Mouse (Mus musculus) heart, embryonic 11.5 days (tissue): Measurements from ENCODE around the gene Acyp2. TPM values are rescaled to one million over a fixed set of nuclear protein-coding genes. Genes with fewer than 3 reads are reported as not detected.
"Not testable (repeated sequence)": the region's sequence is repeated elsewhere in the genome, so short reads cannot be mapped to it uniquely, and the experiment has no call there.

Experiments used
- ATAC-seq: fragments of 200-750 bp; cut with Nextera tagmentation; replicated peaks from 2 replicates; pipeline ENCODE4 v1.8.0; 2017; ENCODE audit warnings: moderate library complexity; ENCODE audit not compliant: insufficient number of reproducible peaks, low FRiP score, low TSS enrichment
- H3K27ac ChIP-seq: fragments of 300-500 bp; sonication (generic); 2 replicates; pipeline ENCODE4 v1.5.1; 2014; ENCODE audit warnings: mild to moderate bottlenecking, low read depth, low read length
- H3K27me3 ChIP-seq: fragments of 300-500 bp; sonication (generic); 2 replicates; pipeline ENCODE4 v1.6.1; 2014; ENCODE audit warnings: mild to moderate bottlenecking, low read length, mixed read lengths; ENCODE audit not compliant: control insufficient read depth, insufficient read depth
- H3K36me3 ChIP-seq: fragments of 300-500 bp; sonication (generic); 2 replicates; pipeline ENCODE4 v1.6.1; 2014; ENCODE audit warnings: mild to moderate bottlenecking, low read length, moderate library complexity, mixed read lengths; ENCODE audit not compliant: control insufficient read depth, insufficient read depth
- H3K4me1 ChIP-seq: fragments of 300-500 bp; sonication (generic); 2 replicates; pipeline ENCODE4 v1.6.1; 2014; ENCODE audit warnings: low read length; ENCODE audit not compliant: control insufficient read depth, insufficient read depth
- H3K4me2 ChIP-seq: fragments of 300-500 bp; sonication (generic); 2 replicates; pipeline ENCODE4 v1.6.1; 2014; ENCODE audit warnings: mild to moderate bottlenecking, moderate library complexity
- H3K4me3 ChIP-seq: fragments of 300-500 bp; sonication (generic); 2 replicates; pipeline ENCODE4 v1.5.1; 2014; ENCODE audit warnings: low read depth, low read length
- H3K9ac ChIP-seq: fragments of 300-500 bp; sonication (generic); 2 replicates; pipeline ENCODE4 v1.6.1; 2014; ENCODE audit warnings: mild to moderate bottlenecking, low read depth, low read length, moderate library complexity
- H3K9me3 ChIP-seq: fragments of 300-500 bp; sonication (generic); replicated peaks from 2 replicates; pipeline ENCODE4 v1.6.1; 2016; ENCODE audit warnings: low read length; ENCODE audit not compliant: control insufficient read depth
- WGBS: fragments of 180-500 bp; shearing (Covaris S2); extraction: QIAGEN DNeasy Blood & Tissue Kit; methylation state at CpG from one replicate; pipeline ENCODE4 v1.1.7; 2014; ENCODE audit not compliant: insufficient replicate concordance; 5-methylcytosine and 5-hydroxymethylcytosine counted together
- polyA plus RNA-seq: library from polyadenylated mRNA; unstranded; fragments of >200 nt; fragmentation: Nextera tagmentation; extraction: Ambion mirVana; gene quantifications from 2 replicates; pipeline ENCODE4 v1.2.1, GENCODE M21; 2014

Acyp2 gene
- polyA plus RNA-seq, 1 experiment from 2014 or later: 25.0 TPM

DNA sequence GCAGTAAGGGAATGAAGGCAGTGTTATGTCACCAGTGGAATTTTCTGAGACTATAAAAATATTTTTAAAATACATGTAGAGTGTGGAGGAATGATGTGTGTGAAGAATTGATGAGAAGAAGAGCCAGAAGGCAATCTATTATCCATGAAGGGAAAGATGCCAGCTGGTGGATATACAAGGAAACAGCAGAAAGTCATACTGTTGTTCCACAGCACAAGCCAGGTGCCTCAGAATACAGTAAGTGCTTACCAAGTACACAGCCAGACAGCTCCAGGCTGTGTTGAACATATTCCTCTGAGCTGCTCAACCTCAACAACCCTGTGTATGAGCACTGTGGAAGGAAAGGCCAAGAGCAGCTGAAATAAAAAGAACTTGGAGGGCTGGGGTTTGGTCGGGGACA lies 13.7 kb downstream of the Acyp2 start:
- Histone ChIP-seq H3K4me1 (no peaks in the 10 kb centered on the region), H3K27me3 (no peaks in the 10 kb centered on the region), H3K9ac (no peak overlapping the region), H3K4me3 (no peak overlapping the region), H3K36me3 (no peaks in the 10 kb centered on the region), H3K4me2 (no peak overlapping the region), H3K27ac (no peak overlapping the region), H3K9me3 (no peaks in the 10 kb centered on the region)
- ATAC-seq: no peak
- 76% methylated on average over 1 of the region's 1 CpGs for WGBS

DNA sequence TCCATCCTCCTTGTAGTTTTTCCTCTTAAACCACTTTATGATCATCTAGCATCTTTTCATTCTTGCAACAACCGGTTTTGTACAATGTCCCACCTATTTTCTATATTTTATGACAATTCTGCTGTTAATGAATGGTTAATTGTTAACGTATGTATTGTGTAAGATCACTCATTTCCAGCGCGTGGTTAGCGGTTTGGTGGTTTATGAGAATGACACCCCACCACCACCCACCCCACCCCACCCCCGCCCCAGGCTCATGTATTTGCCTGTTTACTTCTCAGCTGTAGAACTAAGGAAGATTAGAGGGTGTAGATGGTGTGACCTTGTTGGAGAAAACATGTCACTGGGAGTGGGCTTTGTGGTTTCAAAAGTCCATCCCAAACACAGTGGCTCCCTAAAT lies 18.9 kb downstream of the Acyp2 start:
- H3K27ac ChIP-seq: no peak overlapping the region
- H3K36me3 ChIP-seq: no peaks in the 10 kb centered on the region
- H3K4me3 ChIP-seq: no peak overlapping the region
- no peak overlapping the region for H3K4me2 ChIP-seq
- ATAC-seq: no peak
- no peaks in the 10 kb centered on the region for H3K9me3 ChIP-seq
- no peak overlapping the region for H3K9ac ChIP-seq
- no peaks in the 10 kb centered on the region for H3K27me3 ChIP-seq
- no peaks in the 10 kb centered on the region for H3K4me1 ChIP-seq
- 83% methylated on average over 6 of the region's 6 CpGs for WGBS

DNA sequence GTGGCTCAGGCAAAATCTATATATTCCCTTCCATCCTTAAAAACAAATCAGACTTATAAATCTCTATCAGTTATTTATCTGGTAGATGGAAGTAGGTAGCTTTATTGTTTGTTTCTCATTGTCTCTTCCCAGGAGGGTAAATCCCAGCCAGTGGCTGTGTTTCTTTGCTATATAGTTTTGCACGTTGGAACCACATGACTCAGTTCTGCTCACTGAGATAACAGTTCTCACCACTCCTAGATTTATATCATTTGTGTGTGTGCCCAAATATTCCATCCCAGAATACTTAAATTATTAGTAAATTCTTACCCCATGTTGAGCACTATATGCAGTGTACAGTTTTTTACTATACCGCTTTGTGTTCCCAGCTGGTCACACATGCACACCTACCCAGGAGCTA lies 26.2 kb downstream of the Acyp2 start:
- Histone ChIP-seq H3K4me3 (no peak overlapping the region), H3K9ac (no peak overlapping the region), H3K4me2 (no peak overlapping the region), H3K9me3 (no peaks in the 10 kb centered on the region), H3K27me3 (no peaks in the 10 kb centered on the region), H3K4me1 (no peaks in the 10 kb centered on the region), H3K36me3 (no peaks in the 10 kb centered on the region), H3K27ac (no peak overlapping the region)
- ATAC-seq: no peak
- 67% methylated on average over 2 of the region's 2 CpGs for WGBS

DNA sequence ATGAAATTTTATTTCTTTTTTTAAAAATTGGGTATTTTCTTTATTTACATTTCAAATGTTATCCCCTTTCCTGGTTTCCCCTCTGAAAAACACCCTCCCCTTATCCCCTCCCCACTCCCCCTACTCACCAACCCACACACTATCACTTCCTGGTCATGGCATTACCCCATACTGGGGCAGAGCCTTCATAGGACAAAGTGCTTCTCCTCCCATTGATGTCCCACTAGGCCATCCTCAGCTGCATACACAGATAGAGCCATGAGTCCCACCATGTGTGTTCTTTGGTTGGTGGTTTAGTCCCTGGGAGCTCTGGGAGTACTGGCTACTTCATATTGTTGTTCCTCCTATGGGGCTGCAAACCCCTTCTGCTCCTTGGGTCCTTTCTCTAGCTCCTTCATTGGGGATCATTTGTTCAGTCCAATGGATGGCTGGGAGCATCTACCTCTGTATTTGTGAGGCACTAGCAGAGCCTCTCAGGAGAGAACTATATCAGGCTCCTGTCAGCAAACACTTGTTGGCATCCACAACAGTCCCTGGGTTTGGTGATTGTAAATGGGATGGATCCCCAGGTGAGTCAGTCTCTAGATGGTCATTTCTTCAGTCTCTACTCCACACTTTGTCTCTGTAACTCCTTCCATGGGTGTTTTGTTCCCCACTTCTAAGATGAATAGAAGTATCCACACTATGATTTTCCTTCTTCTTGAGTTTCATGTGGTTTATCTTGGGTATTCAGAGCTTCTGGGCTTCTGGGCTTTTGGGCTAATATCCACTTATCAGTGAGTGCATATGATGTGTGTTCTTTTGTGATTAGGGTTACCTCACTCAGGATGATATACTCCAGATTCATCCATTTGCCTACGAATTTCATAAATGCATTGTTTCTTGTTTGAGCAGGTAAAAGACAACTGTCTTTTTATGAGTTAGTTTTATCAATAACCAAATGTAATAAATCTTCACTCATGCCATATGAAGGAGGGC lies 27.7 kb downstream of the Acyp2 start:
- H3K4me1 ChIP-seq, H3K4me3 ChIP-seq, H3K27me3 ChIP-seq, H3K4me2 ChIP-seq, ATAC-seq, H3K27ac ChIP-seq, H3K36me3 ChIP-seq, H3K9ac ChIP-seq, H3K9me3 ChIP-seq: not testable (repeated sequence)
- WGBS: 80% methylated on average over 1 of the region's 1 CpGs

DNA sequence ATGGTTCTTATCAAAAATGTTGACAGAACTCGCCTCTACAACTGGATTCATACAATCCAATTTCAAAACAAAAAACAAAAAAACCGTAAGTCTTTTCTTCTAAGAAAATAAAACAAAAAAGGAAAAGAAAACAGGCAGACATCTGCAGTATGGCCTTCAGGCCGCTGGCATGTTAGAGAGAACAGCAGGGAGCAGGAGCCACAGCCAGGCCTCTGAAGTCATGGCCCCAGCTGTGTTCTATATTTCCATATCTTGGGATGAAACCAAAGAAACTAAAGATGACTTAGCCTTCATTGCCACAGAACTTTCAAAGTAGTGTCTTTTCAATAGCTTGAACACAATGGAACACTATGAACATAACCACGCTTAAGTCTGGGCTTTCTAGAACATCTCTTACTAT lies 31.2 kb downstream of the Acyp2 start:
- Histone ChIP-seq H3K36me3 (no peaks in the 10 kb centered on the region), H3K27ac (no peak overlapping the region), H3K4me2 (no peak overlapping the region), H3K4me1 (no peaks in the 10 kb centered on the region), H3K9me3 (no peaks in the 10 kb centered on the region), H3K4me3 (no peak overlapping the region), H3K27me3 (no peaks in the 10 kb centered on the region), H3K9ac (no peak overlapping the region)
- ATAC-seq: no peak
- WGBS: 72% methylated on average over 4 of the region's 4 CpGs

DNA sequence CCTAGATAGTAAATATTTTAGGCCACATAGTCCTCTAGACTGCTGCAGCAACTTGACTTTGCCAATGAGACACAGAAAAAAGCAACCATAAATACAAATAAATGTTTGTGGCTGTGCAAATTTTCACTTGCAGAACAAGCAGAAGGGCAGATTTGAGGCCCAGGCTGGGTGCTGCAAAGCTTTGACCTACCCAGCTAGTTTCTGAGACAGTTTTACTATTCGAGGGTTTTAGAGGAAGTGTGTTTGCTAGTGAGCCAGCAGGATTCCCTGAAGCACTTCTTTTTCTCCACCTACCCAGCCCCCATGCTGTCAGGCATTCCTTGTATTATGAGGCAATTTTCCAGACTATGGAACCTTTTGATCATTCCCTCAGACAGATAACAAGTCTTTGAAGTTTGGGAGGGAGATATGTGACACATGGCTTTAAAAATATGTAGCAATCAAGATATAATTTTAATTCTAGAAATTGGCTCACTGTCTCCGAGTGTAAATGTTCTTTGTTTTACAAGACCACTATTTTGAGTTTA lies 31.8 kb downstream of the Acyp2 start:
- no peak overlapping the region for H3K4me3 ChIP-seq
- no peak overlapping the region for H3K9ac ChIP-seq
- H3K27ac ChIP-seq: no peak overlapping the region
- WGBS: 35% methylated on average over 2 of the region's 2 CpGs
- no peaks in the 10 kb centered on the region for H3K36me3 ChIP-seq
- no peak overlapping the region for H3K4me2 ChIP-seq
- no peak for ATAC-seq
- no peaks in the 10 kb centered on the region for H3K27me3 ChIP-seq
- H3K4me1 ChIP-seq: no peaks in the 10 kb centered on the region
- H3K9me3 ChIP-seq: no peaks in the 10 kb centered on the region

DNA sequence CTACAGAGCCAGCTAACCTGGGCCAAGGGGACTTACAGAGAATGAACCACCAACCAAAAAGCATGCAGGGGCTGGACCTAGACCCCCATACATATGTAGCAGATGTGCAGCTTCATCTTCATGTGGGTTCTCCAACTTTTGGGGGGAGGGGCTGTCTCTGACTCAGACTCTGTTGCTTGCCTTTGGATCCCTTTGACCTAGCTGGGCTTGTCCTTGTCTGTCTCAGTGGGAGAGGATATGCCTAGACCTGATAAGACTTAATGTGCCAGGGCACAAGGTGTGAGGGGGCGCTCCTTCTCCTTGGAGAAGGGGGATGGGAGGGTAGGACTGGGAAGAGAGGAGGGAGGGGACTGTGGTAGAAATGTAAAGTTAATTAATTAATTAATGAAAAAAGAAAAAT lies 33.4 kb downstream of the Acyp2 start:
- H3K4me3 ChIP-seq: no peak overlapping the region
- H3K36me3 ChIP-seq: no peaks in the 10 kb centered on the region
- ATAC-seq: no peak
- no peaks in the 10 kb centered on the region for H3K4me1 ChIP-seq
- H3K4me2 ChIP-seq: no peak overlapping the region
- no peaks in the 10 kb centered on the region for H3K27me3 ChIP-seq
- 37% methylated on average over 1 of the region's 1 CpGs for WGBS
- no peak overlapping the region for H3K27ac ChIP-seq
- no peak overlapping the region for H3K9ac ChIP-seq
- H3K9me3 ChIP-seq: no peaks in the 10 kb centered on the region

DNA sequence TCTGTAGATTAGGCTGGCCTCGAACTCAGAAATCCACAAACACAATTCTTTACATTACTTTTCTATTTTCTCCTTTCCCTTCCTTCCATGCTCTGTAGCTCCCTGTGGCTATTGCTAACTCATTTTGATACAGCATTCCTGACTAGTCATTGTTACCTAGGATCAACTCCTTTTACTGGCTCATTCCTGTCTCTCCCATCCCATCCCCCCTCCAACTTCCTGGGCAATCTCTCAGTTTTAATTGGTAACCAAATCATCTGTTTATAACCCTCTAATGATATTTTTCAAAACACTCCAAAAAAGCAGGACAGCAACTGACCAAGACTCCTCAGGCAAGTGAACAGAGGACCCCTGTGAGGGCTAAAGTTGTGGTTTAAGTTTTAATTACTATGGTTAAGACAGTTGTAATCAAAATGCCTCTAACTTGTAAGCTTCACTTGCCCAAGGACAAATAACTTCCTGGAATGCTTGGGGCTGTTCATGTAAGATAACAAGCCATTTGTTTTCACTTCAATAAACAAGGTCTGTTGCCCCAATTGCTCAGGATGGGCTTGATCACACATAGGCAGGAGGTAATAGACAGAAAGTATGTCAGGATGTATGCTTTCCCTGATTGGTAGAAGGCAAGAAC lies 35.4 kb downstream of the Acyp2 start:
- H3K27ac ChIP-seq: no peak overlapping the region
- ATAC-seq: no peak
- 63% methylated on average over 1 of the region's 1 CpGs for WGBS

More for the DNA sequence above, 35.4 kb downstream of the Acyp2 start:
- Histone ChIP-seq H3K4me3 (no peak overlapping the region), H3K9me3 (no peaks in the 10 kb centered on the region), H3K9ac (no peak overlapping the region), H3K27me3 (no peaks in the 10 kb centered on the region), H3K36me3 (no peaks in the 10 kb centered on the region), H3K4me1 (no peaks in the 10 kb centered on the region), H3K4me2 (no peak overlapping the region)
